Mouse (Mus musculus) mouse trophoblast stem cell (cell line): ENCODE data around the gene Olfr1326-ps1.

ENCODE experiments used
- in situ Hi-C, 2 experiments: fragments of 300-500 bp; cut with MseI, MboI; formaldehyde crosslinking; loops; 2 replicates in 1 of 2; 3 replicates in 1 of 2; pipeline ENCODE4 v1.15.1; 2025

Gene Olfr1326-ps1

DNA sequence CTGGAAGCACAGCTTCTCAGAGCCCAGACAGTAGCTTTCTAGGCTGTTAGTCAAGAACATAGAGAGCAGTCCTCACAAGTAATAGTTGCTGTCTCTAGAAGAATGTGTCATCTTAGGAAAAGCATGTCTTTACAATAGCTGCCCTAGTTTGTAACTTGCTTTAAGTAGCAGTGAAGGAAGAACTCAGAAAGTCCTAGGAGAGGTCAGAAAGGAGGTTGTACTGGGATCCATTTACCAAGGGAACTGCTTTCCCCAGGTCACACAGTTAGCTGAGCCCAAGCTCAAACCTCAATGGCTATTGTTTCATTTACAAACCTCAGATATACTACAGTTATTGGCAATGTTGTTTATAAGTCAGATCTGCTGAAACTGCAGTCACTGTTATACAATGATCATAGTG is at the start of gene Olfr1326-ps1:
Gene Olfr1326-ps1 (minus strand): TSS at position 101 of the 400 bp plus-strand sequence.
- in situ Hi-C loops: no loop called here

DNA sequence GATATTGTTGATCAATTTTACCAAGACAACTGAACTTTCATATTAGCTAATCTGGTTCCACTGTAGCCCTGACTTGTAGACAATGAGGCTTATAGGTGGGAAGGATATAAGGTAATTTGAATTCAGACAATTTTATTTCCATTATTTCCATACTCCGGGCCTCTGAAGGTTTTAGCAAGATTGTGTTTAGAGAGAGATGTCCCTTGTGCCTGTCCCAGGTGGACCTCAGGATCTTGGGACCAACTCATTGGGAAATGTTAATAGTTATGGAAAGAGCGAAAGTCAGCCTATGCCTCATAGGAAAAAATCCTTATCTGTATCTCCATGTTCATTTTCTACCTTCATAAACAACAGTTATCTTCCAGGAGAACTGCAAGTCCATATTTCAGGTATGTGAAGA is 17.7 kb upstream of the Olfr1326-ps1 start, which contains the start of gene Olfr1325:
Gene Olfr1325 (plus strand): TSS at position 301 of the 400 bp plus-strand sequence.
- in situ Hi-C loops: no loop called here
